Mouse (Mus musculus) olfactory bulb, adult 2 months (tissue): ENCODE measurements around the gene Kpnb1. TPM values are rescaled to one million over a fixed set of nuclear protein-coding genes. Genes with fewer than 3 reads are reported as not detected.

Experiments
- H3K27ac ChIP-seq: fragments of 200-500 bp; 2 replicates; pipeline ENCODE4 v1.5.1; 2012; ENCODE audit warnings: low read depth, low read length; ENCODE audit not compliant: insufficient read depth
- H3K4me1 ChIP-seq: fragments of 200-500 bp; 2 replicates; pipeline ENCODE4 v1.6.1; 2012; ENCODE audit warnings: low read length; ENCODE audit not compliant: control insufficient read depth, insufficient read depth
- H3K4me3 ChIP-seq: fragments of 200-500 bp; 2 replicates; pipeline ENCODE4 v1.5.1; 2012; ENCODE audit warnings: mild to moderate bottlenecking, low read depth, low read length, moderate library complexity; ENCODE audit not compliant: insufficient read depth
- CTCF ChIP-seq: fragments of 200-500 bp; IDR thresholded peaks from 2 replicates; pipeline ENCODE4 v1.5.1; 2012; ENCODE audit warnings: low read depth, mild to moderate bottlenecking, low read length, moderate library complexity; ENCODE audit not compliant: insufficient read depth
- POLR2A ChIP-seq: fragments of 200-500 bp; IDR thresholded peaks from 2 replicates; pipeline ENCODE4 v1.6.1; 2012; ENCODE audit warnings: mild to moderate bottlenecking, low read depth, low read length, moderate library complexity; ENCODE audit not compliant: insufficient read depth
- WGBS: fragments of 180-500 bp; shearing (Covaris S2); methylation state at CpG from one replicate; pipeline ENCODE4 v1.1.7; 2018; 5-methylcytosine and 5-hydroxymethylcytosine counted together
- polyA plus RNA-seq: library from polyadenylated mRNA; stranded (reverse); fragments of >200 nt; gene quantifications from 2 replicates; pipeline ENCODE4 v1.2.4, GENCODE M21; 2012; ENCODE audit warnings: low replicate concordance; ENCODE audit not compliant: missing spikeins, insufficient read depth, insufficient read length

Kpnb1 gene
- polyA plus RNA-seq, 1 experiment, result not detected

DNA sequence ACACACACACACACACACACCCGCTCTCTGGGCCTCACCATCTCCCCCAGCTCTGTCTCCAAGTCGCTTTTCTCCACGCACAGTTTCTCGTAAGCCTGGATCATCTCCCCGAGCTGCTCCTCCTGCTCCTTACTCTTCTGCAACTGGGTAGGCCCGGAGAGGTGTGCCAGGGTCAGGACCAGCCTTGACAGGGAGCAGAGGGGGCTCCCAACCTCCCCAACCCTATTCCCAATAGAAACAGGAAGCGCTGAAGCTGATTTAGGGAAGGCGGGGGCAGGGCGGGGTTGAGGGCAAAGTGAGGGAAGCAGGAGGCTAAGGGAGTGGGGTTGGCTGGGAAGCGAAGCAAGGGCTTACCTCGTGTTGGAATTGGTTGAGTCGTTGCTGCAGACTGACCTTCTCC is 39.1 kb downstream of the Kpnb1 start:
- Histone ChIP-seq H3K4me3 (no peak overlapping the region), H3K27ac (no peak overlapping the region)
- WGBS, result 65% methylated on average over 12 of the region's 12 CpGs

DNA sequence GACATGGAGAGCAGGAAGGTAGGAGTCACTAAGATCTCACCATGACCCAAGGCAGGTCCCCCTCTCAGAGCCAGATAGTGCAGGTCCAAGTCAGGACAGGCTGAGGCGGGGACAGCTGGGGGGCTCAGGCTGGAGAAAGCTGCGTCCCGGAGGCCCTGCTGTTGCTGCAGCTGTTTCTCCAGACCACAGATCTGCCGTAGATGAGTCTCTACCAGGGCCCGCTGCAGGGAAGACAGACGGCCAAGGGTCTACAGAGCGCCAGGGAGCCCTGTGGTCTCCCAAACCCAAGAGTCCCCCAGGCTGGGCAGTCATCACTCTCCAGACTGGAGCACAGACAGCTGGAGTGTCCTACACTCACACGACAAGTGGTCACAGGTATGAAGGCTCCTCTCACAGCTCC is 40.3 kb downstream of the Kpnb1 start:
- TF ChIP-seq CTCF, result no peak
- no peak for TF ChIP-seq POLR2A
- H3K4me1 ChIP-seq, result peaks cover 22% of the 10 kb centered on the region
- H3K27ac ChIP-seq, result no peak overlapping the region
- no peak overlapping the region for H3K4me3 ChIP-seq
- 91% methylated on average over 8 of the region's 8 CpGs for WGBS

More for the DNA sequence above, 39.1 kb downstream of the Kpnb1 start:
- TF ChIP-seq POLR2A (no peak), CTCF (no peak)
- peaks cover 28% of the 10 kb centered on the region for H3K4me1 ChIP-seq

DNA sequence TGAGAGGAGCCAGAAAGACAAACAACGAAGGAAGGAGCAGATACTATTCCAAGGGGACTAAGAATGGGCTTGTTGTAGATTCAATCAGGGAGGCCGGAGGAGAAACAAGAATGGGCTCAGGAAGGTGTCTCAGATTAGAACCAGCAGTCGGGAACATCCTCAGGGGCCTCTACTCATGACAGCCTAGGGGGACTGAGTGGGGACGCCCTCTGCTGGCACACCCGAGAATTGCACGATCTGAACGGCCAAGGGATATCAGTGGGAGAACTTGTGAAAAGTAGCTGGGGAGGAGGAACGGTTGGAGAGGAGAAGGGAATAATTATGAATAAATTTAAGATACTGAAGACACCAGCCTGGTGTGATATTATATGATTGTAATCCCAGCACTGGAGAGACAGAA is 41.0 kb downstream of the Kpnb1 start:
- H3K4me1 ChIP-seq, result peaks cover 18% of the 10 kb centered on the region
- H3K27ac ChIP-seq, result no peak overlapping the region
- no peak overlapping the region for H3K4me3 ChIP-seq
- 23% methylated on average over 8 of the region's 8 CpGs for WGBS
- TF ChIP-seq CTCF (peak; percentile 84), POLR2A (no peak)

GRCm38 (mm10) chr11:97145951-97146350 is 41.7 kb downstream of the Kpnb1 start:
- 89% methylated on average over 9 of the region's 9 CpGs for WGBS
- no peak for TF ChIP-seq CTCF
- TF ChIP-seq POLR2A, result no peak
- Histone ChIP-seq H3K4me1 (peaks cover 17% of the 10 kb centered on the region), H3K4me3 (no peak overlapping the region), H3K27ac (no peak overlapping the region)

GRCm38 (mm10) chr11:97145320-97145719 is 42.4 kb downstream of the Kpnb1 start:
- no peak for TF ChIP-seq CTCF
- TF ChIP-seq POLR2A, result no peak
- peaks cover 14% of the 10 kb centered on the region for H3K4me1 ChIP-seq
- WGBS, result 100% methylated on average over 2 of the region's 2 CpGs
- no peak overlapping the region for H3K4me3 ChIP-seq
- no peak overlapping the region for H3K27ac ChIP-seq

DNA sequence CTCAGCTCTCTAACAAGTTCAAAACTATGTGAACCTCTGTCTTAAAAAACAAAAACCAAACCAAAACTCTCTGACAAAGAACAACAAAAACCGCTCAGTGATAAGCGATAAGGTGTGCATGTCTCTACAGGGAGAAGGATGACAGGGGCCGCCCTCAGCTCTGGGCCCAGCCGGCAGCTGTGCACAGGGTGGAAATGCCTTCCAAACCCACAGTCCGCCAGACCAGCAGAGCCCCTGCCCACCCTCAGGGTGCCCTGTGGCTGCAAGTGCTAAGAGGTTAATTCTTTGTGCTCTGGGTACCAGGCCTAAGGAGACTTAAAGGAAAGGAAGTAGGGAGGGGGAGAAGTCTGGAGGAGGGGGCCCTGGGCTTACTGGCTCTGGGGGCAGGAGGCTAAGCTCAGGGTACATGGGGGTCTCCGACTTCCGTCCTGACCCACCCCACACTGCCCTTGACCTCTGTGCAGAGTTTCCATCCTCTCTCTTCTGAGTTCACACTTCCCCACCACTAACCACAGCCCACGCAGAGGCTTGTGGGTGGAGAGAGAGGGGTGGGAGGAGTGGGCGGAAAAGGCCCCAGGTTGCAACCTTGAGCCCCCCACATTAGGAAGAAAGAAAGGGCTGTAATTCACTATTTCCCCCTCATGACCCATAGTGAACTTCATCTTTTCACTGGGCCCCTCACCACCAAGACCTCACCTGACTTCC is 44.3 kb downstream of the Kpnb1 start:
- Histone ChIP-seq H3K4me3 (no peak overlapping the region), H3K27ac (no peak overlapping the region), H3K4me1 (peaks cover 15% of the 10 kb centered on the region)
- 89% methylated on average over 9 of the region's 9 CpGs for WGBS
- TF ChIP-seq POLR2A (no peak), CTCF (no peak)

- no peak overlapping the region for H3K27ac ChIP-seq
- no peak overlapping the region for H3K4me3 ChIP-seq
- TF ChIP-seq POLR2A (no peak), CTCF (no peak)
- WGBS, result 83% methylated on average over 8 of the region's 8 CpGs
- peaks cover 16% of the 10 kb centered on the region for H3K4me1 ChIP-seq
Observed at GRCm38 (mm10) chr11:97142159-97142608, 45.5 kb downstream of the Kpnb1 start.

- 74% methylated on average over 4 of the region's 4 CpGs for WGBS
- H3K27ac ChIP-seq, result no peak overlapping the region
- TF ChIP-seq POLR2A (no peak), CTCF (no peak)
- H3K4me1 ChIP-seq, result peaks cover 16% of the 10 kb centered on the region
- H3K4me3 ChIP-seq, result no peak overlapping the region
Observed at GRCm38 (mm10) chr11:97140811-97141210, 46.9 kb downstream of the Kpnb1 start.

GRCm38 (mm10) chr11:97139256-97139655 is 48.4 kb downstream of the Kpnb1 start:
- H3K27ac ChIP-seq, result no peak overlapping the region
- 50% methylated on average over 15 of the region's 15 CpGs for WGBS
- no peak for TF ChIP-seq POLR2A
- TF ChIP-seq CTCF, result no peak
- peaks cover 16% of the 10 kb centered on the region for H3K4me1 ChIP-seq
- peak overlapping the region; percentile 37; the same call in 1 of the 2 replicates for H3K4me3 ChIP-seq

- H3K27ac ChIP-seq, result no peak overlapping the region
- TF ChIP-seq POLR2A (no peak), CTCF (no peak)
Observed at GRCm38 (mm10) chr11:97138554-97139226, 49.0 kb downstream of the Kpnb1 start.

More at GRCm38 (mm10) chr11:97138554-97139226, 49.0 kb downstream of the Kpnb1 start:
- Histone ChIP-seq H3K4me1 (peaks cover 16% of the 10 kb centered on the region), H3K4me3 (peak overlapping the region; percentile 37)
- WGBS, result 45% methylated on average over 69 of the region's 69 CpGs
